Mouse (Mus musculus): ENCODE measurements around the gene Neurl3.

Neurl3 gene

DNA sequence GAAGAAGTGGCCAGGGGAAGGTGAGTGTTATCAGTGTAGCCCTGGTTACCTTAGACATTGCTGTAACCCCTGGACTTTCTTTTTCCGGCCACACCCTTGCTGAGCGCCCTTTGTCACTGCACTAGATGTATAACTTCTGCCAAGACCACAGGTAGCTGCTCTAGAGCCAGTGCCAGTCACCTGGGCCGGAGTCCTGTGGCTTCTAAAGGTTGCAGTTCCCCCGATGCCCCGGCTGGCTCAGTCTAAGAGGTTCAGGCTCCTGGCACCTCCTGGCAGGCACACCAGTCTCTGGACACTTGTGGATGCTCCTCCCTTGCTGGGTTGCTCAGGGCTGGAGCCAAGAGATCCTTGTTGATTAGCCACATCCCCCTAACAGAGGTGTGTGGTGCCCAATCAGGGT, at the start of gene Neurl3:
Neurl3 (minus strand) TSS at position 225 of the 400 bp plus-strand sequence.
- no peak for DNase-seq (ENCODE audit: low spot score)

DNA sequence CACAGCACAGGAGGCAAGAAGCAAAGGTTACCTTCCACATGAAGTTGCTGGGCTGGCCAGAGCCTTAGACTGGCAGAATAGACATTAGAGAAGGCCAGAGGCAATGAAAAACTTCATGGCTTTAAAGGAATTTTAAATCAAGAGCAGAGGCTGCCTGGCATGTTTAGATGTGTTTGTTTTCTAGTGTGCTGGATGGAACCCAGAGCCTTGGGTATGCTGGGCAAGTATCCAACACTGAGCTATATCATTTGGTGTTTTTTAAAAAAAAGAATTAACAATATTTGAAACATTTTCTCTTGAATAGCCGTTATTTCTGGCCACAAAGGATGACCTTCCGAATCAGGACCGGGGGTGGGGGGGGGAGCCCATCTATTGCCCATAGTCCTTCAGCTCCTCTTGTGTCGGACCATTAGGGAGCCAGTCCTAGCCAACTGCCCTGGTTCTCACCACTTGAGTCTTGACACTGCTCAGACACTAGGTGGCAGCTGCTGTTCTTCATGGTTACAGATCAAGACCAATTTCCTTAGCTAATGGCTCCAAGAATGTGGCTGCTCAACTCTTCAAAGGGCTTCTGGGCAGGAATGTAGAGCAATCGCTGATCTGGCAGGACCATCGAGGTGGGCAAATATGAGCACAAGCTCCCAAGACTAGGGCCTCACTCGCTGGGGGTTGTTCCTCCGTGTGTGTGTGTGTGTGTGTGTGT, 49.4 kb upstream of the Neurl3 start:
- peak; percentile 81 for DNase-seq (ENCODE audit: low spot score)

DNA sequence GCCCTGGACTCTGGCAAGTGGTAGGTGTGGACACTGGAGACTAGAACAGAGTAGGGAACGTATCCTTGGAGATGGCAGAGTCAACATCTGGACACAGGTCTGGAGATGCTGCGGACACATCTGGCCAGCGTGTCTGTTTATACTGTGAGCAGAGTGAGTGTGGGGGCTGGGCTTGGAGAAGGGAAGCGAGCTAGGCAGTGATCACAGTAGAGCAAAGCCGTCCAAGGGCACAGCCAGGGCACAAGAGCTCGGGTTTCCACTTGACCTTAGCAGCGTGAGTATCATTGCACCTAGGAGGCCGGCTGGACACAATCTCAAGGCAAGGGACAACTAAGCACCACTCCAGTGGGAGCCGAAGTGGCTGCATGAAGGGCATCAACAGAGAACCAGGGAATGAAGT, 48.6 kb upstream of the Neurl3 start:
- peak; percentile 30 for DNase-seq (ENCODE audit: low spot score)

DNA sequence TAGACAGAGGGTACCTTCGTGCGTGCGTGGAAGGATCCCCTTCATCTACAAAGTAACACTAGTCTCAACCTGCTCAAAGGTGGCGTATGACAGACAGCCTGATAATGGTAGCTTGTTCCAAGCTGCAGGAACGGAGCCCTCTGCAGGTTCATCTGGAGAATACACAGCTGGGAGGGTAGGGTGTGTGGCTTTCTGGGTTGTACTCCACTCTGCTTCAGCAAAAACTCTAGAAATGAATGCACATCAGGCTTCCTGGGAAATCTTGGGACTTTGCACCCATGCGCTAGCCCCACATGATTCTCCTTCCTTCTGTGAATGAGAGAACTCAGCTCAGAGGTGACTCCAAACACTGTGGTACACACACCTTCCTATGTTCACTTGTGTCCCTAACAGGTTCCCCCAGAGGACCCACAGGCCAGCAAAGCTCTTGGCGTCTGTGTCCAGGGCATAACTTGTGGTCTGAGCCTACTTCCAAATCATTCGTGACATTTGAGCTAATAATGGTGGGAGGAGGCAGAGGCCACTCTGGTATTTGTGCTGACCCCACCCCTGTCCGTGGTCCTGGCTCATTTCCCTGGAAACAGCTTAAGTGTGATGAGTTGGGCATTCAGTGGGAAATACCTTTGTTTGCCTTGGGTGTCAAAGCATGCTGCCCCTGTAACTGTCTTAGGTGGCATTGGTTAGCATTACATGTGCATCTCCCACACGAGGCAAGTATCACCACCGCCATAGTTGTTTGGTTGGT, 47.5 kb upstream of the Neurl3 start:
- DNase-seq (ENCODE audit: low spot score): no peak

GRCm38 (mm10) chr1:36321164-36321563, 46.7 kb upstream of the Neurl3 start:
- DNase-seq (ENCODE audit: low spot score): no peak

DNA sequence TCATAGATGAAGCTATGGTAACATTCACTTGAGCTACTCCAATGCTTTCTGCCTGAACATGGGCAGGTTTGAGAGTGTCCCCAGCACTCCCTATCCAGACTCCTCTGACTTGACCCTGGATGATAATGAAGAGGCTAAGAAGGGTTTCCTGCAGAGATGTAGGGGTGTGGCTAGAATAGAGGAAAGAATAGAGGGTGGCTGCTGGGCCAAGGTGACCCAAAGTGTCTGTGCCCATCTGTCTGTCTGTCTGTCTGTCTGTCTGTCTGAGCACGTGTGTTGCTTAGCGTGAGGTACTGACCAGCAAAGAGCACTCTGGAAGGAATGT, 41.3 kb upstream of the Neurl3 start:
- DNase-seq (ENCODE audit: low spot score): no peak

- DNase-seq (ENCODE audit: low spot score): peak; percentile 12
Observed at GRCm38 (mm10) chr1:36314959-36315775, 40.7 kb upstream of the Neurl3 start.

DNA sequence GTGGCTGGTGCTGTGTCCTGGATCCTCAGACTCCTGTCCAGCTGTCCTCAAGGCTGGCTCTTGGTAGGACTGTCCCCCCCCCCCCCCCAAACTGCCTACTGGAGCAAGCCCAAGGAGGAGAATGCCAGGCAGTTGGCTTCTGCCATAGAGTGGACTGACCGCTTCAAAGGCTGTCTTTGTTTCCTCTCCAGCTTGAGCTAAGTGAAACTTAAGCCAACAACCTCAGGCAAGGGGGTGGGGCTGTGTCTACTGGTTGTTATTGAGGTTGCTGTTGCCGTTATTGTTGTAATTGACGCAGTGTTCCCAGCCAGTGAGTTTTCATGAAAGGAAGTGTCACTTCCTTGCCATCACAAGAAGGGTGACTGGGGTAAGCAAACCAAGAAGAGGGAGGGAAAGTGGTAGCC, 35.0 kb upstream of the Neurl3 start:
- DNase-seq (ENCODE audit: low spot score): peak; percentile 54

DNA sequence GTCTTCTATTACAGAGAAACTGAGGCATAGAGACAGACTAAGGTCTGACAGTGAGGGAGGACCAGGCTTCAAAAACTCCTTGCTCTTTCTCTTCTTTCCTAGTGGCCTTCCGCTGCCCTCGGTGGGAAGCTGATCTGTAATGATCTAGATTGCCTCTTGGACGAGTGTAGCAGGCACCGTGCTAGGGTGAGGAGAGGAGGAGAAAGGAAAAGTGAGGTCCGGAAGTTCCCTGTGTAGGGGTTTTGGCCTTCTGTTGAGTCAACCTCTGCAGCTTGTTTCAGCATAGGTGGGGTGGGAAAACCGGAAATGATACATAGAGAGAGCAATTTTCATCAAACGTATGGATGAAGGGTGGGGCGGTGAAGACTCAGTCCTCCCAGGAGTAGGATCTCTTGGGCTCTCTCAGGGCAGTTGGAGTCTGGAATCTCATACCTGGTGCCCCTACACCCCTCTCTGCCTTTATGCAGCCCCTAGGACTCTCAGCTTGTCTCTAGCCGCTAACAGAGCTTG, 34.5 kb upstream of the Neurl3 start:
- no peak for DNase-seq (ENCODE audit: low spot score)

DNA sequence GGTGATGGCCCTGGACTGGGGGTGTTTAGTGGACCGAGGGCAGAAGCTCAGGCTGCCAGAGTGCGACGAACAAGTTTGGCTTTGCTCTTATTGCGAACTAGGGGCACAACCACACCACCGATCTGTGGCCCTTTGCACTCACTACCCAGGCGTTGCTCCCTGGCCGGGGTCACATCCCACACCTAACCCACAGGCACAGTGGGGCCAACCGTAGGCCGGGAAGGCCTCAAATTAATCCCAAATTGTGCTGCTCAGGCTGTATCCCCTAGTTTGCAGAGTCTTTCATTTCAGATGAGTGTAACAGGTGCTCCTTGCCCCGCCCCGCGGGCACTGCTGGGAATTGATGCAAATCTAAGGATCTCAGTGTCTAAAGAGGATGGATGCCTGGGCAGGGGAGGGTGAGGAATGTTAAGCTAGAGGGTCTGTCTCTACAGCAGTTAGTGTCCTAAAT, 34.0 kb upstream of the Neurl3 start:
- peak; percentile 30 for DNase-seq (ENCODE audit: low spot score)

GRCm38 (mm10) chr1:36307495-36308280, 33.2 kb upstream of the Neurl3 start, which contains the start of gene Arid5a:
TSS of gene Arid5a (plus strand) at chr1:36307733.
- DNase-seq (ENCODE audit: low spot score): peak; percentile 92

DNA sequence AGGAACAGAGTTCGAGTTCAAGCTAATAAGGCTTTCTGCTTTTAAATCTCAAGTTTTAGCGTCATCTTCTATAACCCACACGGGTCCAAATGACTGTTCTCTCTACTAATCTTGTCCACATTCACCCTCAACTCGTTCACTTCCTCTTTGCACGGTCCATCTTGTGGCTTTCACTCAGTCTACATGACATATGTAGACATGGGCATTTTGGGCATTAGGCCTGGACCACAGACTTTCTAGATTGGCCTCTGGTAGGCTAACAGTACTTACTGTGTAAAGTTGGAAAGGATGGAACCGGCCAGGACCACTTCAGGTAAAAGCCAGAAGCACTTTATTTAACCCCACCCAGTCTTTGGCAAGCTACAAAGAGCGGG, 32.6 kb upstream of the Neurl3 start:
- DNase-seq (ENCODE audit: low spot score): no peak

GRCm38 (mm10) chr1:36306120-36306519, 31.6 kb upstream of the Neurl3 start:
- no peak for DNase-seq (ENCODE audit: low spot score)

DNA sequence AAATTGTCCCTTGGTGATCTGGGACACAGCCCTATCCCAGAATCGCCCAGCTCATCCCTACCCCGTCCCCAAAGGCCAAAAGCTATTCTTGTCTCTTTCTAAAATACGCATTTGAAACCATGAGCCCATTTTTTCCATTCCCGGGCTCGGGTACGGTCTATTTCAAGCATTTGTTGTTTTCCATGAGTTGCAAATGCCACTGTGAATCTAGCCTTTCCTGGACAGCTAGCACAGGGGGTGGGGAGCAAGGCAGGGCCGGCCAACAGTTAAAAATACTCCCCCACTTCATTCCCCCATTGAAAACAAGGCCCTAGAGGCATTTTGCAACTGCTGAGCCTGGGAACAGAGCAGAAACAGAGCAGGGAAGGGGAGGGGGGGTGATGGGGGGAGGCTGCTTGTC, 30.3 kb upstream of the Neurl3 start:
- DNase-seq (ENCODE audit: low spot score): no peak

DNA sequence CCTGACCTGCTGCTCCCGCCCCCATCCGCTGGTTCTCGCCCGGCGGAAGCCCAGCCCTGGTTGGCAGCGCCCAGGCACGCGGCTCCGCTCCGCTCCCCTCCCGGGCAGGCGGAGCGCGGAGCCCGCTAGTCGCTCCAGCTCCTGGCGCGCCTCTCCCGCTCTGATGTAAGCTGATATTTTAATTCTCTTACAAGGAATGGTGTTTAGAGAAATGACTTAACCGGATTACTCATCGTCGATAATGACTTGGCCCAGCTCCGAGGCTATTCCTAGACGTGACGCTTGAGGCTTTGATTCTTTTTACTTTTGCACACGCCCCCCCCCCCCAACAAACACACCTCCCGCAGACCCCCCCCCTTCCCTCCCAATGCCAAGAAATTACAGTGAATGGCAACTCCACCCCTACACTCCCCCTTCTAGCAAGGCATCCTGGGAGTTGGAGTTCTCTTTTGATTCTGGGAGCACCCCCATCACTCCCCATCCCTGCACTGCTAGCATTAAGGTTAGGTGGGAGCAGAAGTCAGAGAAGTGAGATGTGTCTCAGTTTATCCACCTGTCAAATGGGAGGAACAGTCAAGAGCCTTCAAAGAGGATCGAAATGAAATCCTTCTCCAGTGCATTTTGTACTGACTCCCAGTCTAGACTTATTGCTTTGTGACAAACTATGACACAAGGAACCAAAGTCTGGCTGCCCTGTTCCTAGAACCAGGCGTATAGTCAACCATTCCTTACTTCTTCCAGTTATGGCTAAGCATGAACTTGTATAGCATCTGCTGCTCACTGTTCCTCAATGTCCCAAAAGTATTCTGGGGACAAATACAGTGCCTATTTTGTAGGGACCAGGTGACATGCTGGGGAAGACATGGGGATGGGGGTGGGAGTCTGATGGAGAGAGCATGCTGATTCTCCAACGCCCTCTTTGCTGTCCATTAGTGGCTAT, 29.2 kb upstream of the Neurl3 start:
- DNase-seq (ENCODE audit: low spot score): peak; percentile 55

DNA sequence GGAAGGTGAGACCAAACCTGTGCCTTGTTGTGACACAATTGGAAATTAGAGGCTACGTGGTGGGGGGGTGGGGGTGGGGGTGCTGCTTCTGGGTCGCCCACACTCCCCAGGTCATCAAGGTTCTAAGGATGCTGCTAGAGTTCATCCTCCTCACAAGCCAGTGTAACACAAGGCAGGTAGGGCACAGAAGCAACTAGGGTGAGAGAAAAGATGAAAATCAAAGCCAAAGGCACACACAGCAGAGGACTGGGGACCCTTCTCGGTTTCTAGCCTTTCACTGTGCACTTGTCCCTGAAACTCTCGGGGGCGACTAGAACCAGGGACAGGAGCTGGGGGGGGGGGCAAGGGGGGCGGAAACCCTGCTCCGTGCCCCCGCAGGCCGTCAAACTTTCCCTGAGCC, 28.5 kb upstream of the Neurl3 start:
- DNase-seq (ENCODE audit: low spot score): no peak

DNA sequence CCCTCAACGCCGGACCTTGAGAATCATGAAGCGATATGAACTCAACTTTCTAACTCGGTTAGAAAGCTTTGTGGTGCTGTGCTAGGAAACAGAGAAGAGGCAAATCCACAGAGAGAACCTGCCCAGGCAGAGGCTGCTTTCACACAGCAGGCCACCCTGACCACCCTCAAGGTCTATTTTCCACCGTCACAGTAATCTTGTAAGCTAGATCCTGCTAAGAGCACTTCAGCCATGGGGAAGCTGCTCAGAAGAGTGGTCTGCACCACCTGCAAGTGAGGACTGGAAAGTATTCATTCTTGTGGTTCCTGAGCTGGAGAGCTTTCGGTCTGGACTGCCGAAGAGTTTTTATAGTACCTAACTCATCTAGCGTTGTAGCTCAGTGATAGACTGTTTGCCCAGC, 27.8 kb upstream of the Neurl3 start:
- DNase-seq (ENCODE audit: low spot score): no peak

DNA sequence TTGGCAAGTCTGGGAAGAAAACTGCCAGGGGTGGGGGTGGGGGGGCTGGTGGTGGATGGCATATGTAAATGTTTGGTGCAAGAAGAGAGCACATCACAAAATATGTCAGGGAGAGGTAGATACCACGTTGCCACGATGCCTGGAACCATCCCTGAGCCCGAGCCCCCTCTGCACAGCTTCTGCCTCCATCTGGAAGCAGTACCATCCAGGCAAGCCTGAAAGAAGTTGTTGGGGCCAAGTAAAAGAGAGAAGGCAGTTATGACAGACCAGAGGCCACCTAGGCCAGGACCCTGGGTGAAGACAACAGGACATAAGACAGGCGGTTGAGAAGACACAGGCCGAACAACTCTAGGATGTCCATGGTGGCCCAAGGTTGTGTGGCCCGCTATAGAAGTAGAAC, 26.0 kb upstream of the Neurl3 start:
- DNase-seq (ENCODE audit: low spot score): no peak

GRCm38 (mm10) chr1:36299676-36300075, 25.2 kb upstream of the Neurl3 start:
- DNase-seq (ENCODE audit: low spot score): no peak

DNA sequence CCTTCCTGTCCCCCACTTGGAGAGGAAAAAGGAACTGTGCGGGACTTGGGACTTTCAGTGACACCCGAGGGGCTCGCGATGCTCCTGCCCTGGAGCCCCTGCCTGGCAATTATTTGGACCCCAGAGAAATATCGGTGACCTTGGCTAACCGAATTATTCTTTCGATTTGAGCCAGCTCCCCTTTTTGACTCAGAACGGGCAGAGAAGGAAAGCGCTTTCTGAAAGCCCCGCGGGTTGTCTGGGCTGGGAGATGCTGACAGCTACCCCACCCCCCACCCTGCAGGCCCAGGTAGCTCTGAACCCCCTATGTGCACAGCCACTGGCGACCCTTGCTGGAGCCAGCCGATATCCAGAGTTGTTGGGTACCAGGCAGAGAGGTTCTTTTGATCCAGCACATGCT, 24.6 kb upstream of the Neurl3 start:
- DNase-seq (ENCODE audit: low spot score): no peak

DNA sequence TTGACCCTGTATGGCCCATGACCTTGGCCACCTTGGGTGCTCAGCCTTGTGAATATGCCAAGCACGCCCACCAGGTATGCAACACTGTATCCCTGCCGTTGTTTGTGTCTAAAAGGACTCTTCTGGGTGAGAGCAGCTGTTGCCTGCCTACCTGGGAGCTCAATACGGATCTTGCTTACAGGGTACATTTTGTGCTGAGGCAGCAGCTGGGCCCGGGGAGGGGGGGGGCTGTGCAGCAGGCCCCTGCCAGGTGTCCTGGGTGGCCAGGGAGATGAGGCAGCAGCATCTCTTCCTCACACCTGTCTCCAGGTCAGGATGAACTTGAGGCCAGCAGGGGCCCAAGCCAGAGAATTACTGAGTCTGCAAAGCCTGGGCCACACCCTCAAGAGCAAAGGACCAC, 23.6 kb upstream of the Neurl3 start:
- no peak for DNase-seq (ENCODE audit: low spot score)

Measured in embryo, embryonic 10 days (tissue).